Mouse (Mus musculus) lung, adult 2 months (tissue): ENCODE measurements at regions not wholly inside any gene's neighbourhood (a gene's known extent, or its start where the extent isn't known, plus 50 kb on each side); places are given as distances from the start of the nearest gene placed in this dataset.

Experiments
- CTCF ChIP-seq: fragments of 200-500 bp; IDR thresholded peaks from 2 replicates; pipeline ENCODE4 v1.5.1; 2011; ENCODE audit warnings: mild to moderate bottlenecking, low read length, control low read depth; ENCODE audit not compliant: insufficient read depth
- POLR2A ChIP-seq: fragments of 200-500 bp; IDR thresholded peaks from 2 replicates; pipeline ENCODE4 v1.6.1; 2011; ENCODE audit warnings: low read depth, mild to moderate bottlenecking, control low read depth, low read length, borderline replicate concordance; ENCODE audit errors: extremely low read depth

GRCm38 (mm10) chr1:105105211-105105610 is 251.3 kb downstream of the Rnf152 start:
- TF ChIP-seq CTCF (no peak), POLR2A (no peak)
